Mouse (Mus musculus): ENCODE results near the gene Clasp1. TPM values are rescaled to one million over a fixed set of nuclear protein-coding genes. Genes with fewer than 3 reads are reported as not detected.

Gene Clasp1
- total RNA-seq, 2 experiments from 2014 or later: 112 to 118 TPM

- intact Hi-C loops (cut with DNase I): no loop called here
- TF ChIP-seq CTCF (IDR thresholded peaks at IDR 0.05): no peak
- no peak for DNase-seq (ENCODE audit: extremely low spot score in 1 of 2, low spot score in 2 of 2)
- Histone ChIP-seq H3K4me3 (no peak overlapping the region), H3K27ac (no peak overlapping the region)
Observed at GRCm38 (mm10) chr1:118553451-118553850, 164.6 kb downstream of the Clasp1 start.

DNA sequence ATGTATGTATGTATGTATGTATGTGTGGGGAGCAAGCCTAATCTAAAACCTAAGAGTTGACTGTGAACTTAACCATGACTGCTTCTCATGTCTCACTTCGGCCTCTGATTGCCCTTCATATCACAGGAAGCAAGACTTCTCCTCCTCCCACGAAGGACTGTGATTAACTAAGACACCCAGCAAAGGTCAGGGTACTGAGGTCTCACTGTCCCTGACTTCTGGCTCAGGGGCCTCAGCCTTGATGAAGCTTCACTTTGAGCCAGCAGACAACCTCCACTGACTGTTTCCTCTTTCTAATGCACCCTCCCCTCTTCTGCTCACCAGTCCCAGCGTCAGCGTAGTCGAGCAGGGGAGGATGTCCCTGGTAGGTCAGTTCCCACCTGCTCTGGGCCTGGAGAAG lies 166.1 kb downstream of the Clasp1 start:
- DNase-seq (ENCODE audit: extremely low spot score in 1 of 2, low spot score in 2 of 2): no peak
- intact Hi-C loops (cut with DNase I): no loop called here
- H3K4me3 ChIP-seq: no peak overlapping the region
- no peak for TF ChIP-seq CTCF (IDR thresholded peaks at IDR 0.05)
- no peak overlapping the region for H3K27ac ChIP-seq

- no peak for DNase-seq (ENCODE audit: extremely low spot score in 1 of 2, low spot score in 2 of 2)
- intact Hi-C loops (cut with DNase I): loop anchor here (2.0 kb wide), 1 partner anchor 199 kb away; no protein-coding TSS in a partner anchor
- Histone ChIP-seq H3K4me3 (no peak overlapping the region), H3K27ac (no peak overlapping the region)
- TF ChIP-seq CTCF (IDR thresholded peaks at IDR 0.05): no peak
Observed at GRCm38 (mm10) chr1:118559716-118560115, 170.9 kb downstream of the Clasp1 start.

- TF ChIP-seq CTCF (IDR thresholded peaks at IDR 0.05): peak; percentile 30
- no peak for DNase-seq (ENCODE audit: extremely low spot score in 1 of 2, low spot score in 2 of 2)
- intact Hi-C loops (cut with DNase I): no loop called here
- Histone ChIP-seq H3K27ac (no peak overlapping the region), H3K4me3 (no peak overlapping the region)
Observed at GRCm38 (mm10) chr1:118564561-118564960, 175.7 kb downstream of the Clasp1 start.

DNA sequence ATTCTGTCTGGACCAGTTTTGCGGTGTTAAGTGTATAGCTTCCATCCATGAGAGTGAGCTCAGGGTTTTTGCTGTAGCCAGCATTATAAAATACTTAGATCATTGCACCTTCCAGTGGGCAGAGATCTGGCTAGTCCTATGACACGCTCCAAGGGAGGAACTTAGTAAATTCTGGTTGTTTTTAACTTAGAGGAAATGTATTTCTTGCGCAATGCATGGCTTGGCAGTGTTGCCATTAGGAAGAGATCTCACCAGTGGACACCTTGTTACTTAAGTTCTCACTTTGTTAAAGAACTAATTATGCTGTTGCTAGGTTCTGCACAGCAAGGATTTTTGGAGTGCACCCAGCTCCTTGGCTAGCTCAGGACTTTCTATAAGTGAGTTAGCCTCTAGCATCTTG lies 178.8 kb downstream of the Clasp1 start:
- Histone ChIP-seq H3K4me3 (no peak overlapping the region), H3K27ac (no peak overlapping the region)
- DNase-seq (ENCODE audit: extremely low spot score in 1 of 2, low spot score in 2 of 2): no peak
- TF ChIP-seq CTCF (IDR thresholded peaks at IDR 0.05): no peak
- intact Hi-C loops (cut with DNase I): no loop called here

DNA sequence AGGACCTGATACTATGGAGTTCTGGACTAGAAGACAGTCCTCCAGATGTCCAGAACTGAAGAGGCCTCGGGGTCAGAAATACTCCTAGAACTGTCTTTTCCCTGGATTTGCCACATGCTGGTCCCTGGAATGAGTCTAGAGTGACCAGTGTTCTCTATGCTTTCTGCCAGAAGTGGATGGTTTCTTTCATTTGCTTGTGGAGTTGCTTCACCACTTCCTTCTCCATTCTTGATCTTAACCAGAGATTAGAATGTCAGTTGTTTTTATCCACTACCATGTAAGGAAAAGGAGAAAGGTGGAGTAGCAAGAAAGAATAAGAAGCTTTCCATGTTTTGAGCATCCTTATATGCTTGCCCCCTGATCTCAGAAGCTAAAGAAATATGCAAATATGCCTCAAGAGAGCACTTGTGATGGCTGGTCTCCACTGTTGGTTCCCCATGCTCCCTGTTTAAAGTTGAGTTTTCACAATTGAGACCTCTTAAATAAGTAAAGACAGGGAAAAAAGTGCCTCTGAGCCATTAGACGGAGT lies 191.4 kb downstream of the Clasp1 start:
- Histone ChIP-seq H3K4me3 (no peak overlapping the region), H3K27ac (no peak overlapping the region)
- intact Hi-C loops (cut with DNase I): no loop called here
- no peak for TF ChIP-seq CTCF (IDR thresholded peaks at IDR 0.05)
- DNase-seq (ENCODE audit: extremely low spot score in 1 of 2, low spot score in 2 of 2): no peak

GRCm38 (mm10) chr1:118581179-118581578 lies 192.3 kb downstream of the Clasp1 start:
- intact Hi-C loops (cut with DNase I): no loop called here
- Histone ChIP-seq H3K27ac (no peak overlapping the region), H3K4me3 (no peak overlapping the region)
- TF ChIP-seq CTCF (IDR thresholded peaks at IDR 0.05): no peak
- DNase-seq (ENCODE audit: extremely low spot score in 1 of 2, low spot score in 2 of 2): no peak

DNA sequence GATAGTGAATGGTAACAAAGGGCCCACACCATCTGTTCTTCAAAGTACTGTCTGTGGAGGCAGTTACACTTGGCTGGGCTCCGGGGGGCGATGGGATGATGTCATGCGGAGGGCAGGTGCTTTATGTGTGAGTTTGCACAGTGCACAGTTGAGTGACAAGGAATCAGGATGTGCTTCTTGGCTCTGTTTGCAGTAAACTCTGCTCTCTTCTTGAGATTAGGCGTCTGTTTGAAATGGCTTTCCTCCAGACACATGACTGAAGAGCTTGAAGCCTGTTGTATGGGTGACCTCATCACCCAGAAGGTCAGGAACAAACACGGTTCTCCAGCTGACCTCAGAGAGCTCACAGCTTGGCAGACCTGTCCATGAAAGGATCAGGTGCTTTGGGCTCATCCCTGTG lies 200.9 kb downstream of the Clasp1 start:
- intact Hi-C loops (cut with DNase I): loop anchor here (10.0 kb wide), 1 partner anchor 495 kb away; no protein-coding TSS in a partner anchor
- no peak for DNase-seq (ENCODE audit: extremely low spot score in 1 of 2, low spot score in 2 of 2)
- Histone ChIP-seq H3K27ac (no peak overlapping the region), H3K4me3 (no peak overlapping the region)
- TF ChIP-seq CTCF (IDR thresholded peaks at IDR 0.05): no peak

DNA sequence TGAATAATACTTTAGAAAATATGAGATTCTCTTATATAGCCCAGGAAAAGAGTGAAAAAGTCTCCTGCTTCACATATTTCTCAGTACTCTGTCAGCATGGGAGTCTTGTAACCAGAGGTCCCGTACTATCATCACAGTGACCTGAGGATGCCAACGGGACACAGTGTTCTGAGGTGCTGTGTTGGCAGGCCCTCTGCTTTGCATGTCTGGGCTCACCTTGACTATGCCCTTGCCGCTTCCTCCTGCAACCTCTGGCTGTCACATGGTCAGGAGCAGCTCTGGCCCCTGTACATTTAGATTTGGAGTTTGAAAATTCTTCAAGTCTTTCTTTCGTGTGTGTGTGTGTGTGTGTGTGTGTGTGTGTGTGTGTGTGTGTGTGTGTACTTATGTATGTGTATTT lies 204.1 kb downstream of the Clasp1 start:
- intact Hi-C loops (cut with DNase I): loop anchor here (10.0 kb wide), 1 partner anchor 492 kb away; no protein-coding TSS in a partner anchor
- no peak overlapping the region for H3K4me3 ChIP-seq
- DNase-seq (ENCODE audit: extremely low spot score in 1 of 2, low spot score in 2 of 2): no peak
- H3K27ac ChIP-seq: no peak overlapping the region
- TF ChIP-seq CTCF (IDR thresholded peaks at IDR 0.05): no peak

DNA sequence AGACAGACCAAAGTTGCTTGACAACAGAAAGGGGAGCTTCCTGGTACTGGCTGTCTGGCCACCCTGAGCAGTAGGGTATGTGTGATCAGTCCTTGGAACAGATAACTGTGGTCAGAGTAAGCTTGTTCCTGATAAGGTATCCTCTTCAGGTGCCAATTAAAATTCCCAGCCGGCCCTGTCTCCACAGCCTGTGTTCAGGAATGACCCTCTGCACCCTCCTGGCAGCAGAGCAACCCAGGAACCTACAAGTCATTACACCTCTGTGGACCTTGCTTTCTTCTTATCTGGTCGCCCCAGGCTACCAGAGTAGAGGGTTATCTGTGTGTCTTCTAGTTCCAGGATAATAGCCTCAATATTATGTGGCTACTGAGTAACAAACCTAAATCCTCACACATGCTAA lies 206.5 kb downstream of the Clasp1 start:
- DNase-seq (ENCODE audit: extremely low spot score in 1 of 2, low spot score in 2 of 2): no peak
- no peak for TF ChIP-seq CTCF (IDR thresholded peaks at IDR 0.05)
- H3K27ac ChIP-seq: no peak overlapping the region
- intact Hi-C loops (cut with DNase I): loop anchor here (10.0 kb wide), 1 partner anchor 489 kb away; no protein-coding TSS in a partner anchor
- H3K4me3 ChIP-seq: no peak overlapping the region

DNA sequence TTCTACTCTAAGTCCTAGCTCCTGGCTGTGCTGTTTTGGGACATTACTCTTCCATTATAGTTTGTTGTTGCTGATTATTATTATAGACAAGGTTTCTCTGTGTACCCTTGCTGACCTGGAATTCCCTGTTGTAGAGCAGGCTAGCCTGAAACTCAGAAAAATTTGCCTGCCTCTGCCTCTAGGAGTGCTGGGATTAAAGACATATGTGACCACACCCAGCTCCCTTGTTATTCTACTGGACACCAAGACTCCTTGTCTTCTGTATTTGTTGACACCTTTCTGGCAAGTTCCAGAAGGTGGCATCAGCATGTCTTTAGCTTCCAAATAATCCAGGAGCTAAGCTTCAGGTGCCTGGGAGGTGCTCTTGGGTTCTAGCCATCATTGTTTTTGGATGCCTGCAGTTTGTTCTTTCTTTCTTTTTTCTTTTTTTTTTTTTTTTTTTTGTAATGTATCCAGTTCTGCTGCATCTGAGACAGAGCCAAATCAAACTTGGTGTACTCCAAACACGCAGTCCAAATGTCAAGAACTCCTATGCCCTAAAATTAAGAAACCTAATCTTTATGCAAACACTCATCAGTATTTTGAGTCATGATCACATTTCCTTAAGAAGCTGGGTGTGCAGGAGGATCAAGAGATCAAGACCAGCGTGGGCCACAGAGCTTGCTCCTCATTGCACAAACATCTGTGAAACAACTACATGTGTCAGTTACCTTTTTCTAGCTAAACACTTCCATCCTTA lies 208.8 kb downstream of the Clasp1 start:
- no peak for TF ChIP-seq CTCF (IDR thresholded peaks at IDR 0.05)
- intact Hi-C loops (cut with DNase I): loop anchor here (10.0 kb wide), 1 partner anchor 487 kb away; no protein-coding TSS in a partner anchor
- DNase-seq (ENCODE audit: extremely low spot score in 1 of 2, low spot score in 2 of 2): no peak
- Histone ChIP-seq H3K27ac (no peak overlapping the region), H3K4me3 (no peak overlapping the region)

- intact Hi-C loops (cut with DNase I): loop anchor here (10.0 kb wide), 1 partner anchor 486 kb away; no protein-coding TSS in a partner anchor
- no peak for DNase-seq (ENCODE audit: extremely low spot score in 1 of 2, low spot score in 2 of 2)
Observed at GRCm38 (mm10) chr1:118598339-118598738, 209.5 kb downstream of the Clasp1 start.

More at GRCm38 (mm10) chr1:118598339-118598738, 209.5 kb downstream of the Clasp1 start:
- Histone ChIP-seq H3K27ac (no peak overlapping the region), H3K4me3 (no peak overlapping the region)
- TF ChIP-seq CTCF (IDR thresholded peaks at IDR 0.05): no peak

Measured in left cerebral cortex, adult 2 months (tissue).